Mouse (Mus musculus) liver, embryonic 14.5 days (tissue): ENCODE measurements around the gene Slc6a21.

ENCODE experiments used
- CTCF ChIP-seq: IDR thresholded peaks from 2 replicates; pipeline ENCODE4 v1.5.1; 2016; ENCODE audit warnings: antibody characterized with exemption, low read depth, control low read depth
- EP300 ChIP-seq: IDR thresholded peaks from 2 replicates; pipeline ENCODE4 v1.6.1; 2016; ENCODE audit warnings: antibody characterized with exemption, low read depth

GRCm38 (mm10) chr7:45237747-45238699 lies 39.3 kb upstream of the Slc6a21 start:
- TF ChIP-seq EP300 (no peak), CTCF (no peak)
